Mouse (Mus musculus) MEL (cell line): Measurements from ENCODE around the gene Card14. TPM values are rescaled to one million over a fixed set of nuclear protein-coding genes. Genes with fewer than 3 reads are reported as not detected.

Experiments
- DNase-seq: peaks from one replicate; pipeline ENCODE4 v3.0.0; 2011; ENCODE audit warnings: low read depth, low spot score
- H3K27ac ChIP-seq: 2 replicates; pipeline ENCODE4 v1.5.1; 2012; ENCODE audit warnings: low read depth, mild to moderate bottlenecking, control low read depth, low read length, moderate library complexity; ENCODE audit not compliant: control insufficient read depth
- H3K27me3 ChIP-seq, 2 experiments: fragments of 150-350 bp in 1 of 2; sonication (generic) in 1 of 2; 2 replicates each; pipeline ENCODE4 v1.6.1; 2012; ENCODE audit warnings: low read length in 2 of 2, mild to moderate bottlenecking in 2 of 2, improper control_type of control experiment in 1 of 2, moderate library complexity in 1 of 2; ENCODE audit not compliant: insufficient read depth in 2 of 2, control insufficient read depth in 1 of 2
- H3K36me3 ChIP-seq, 2 experiments: 2 replicates each; pipeline ENCODE4 v1.6.1; 2012 to 2014; ENCODE audit warnings: low read length in 2 of 2, improper control_type of control experiment in 1 of 2, inconsistent platforms in 1 of 2, mild to moderate bottlenecking in 1 of 2; ENCODE audit not compliant: insufficient read depth in 2 of 2, control insufficient read depth in 1 of 2
- H3K4me1 ChIP-seq, 2 experiments: fragments of 150-350 bp in 1 of 2; sonication (generic) in 1 of 2; 2 replicates each; pipeline ENCODE4 v1.6.1; 2012; ENCODE audit warnings: low read length in 2 of 2, improper control_type of control experiment in 1 of 2, mild to moderate bottlenecking in 1 of 2; ENCODE audit not compliant: insufficient read depth in 2 of 2, control insufficient read depth in 1 of 2
- H3K4me3 ChIP-seq, 2 experiments: fragments of 150-350 bp in 1 of 2; sonication (generic) in 1 of 2; 2 replicates each; pipeline ENCODE4 v1.5.1; 2012; ENCODE audit warnings: low read depth in 2 of 2, low read length in 2 of 2, mild to moderate bottlenecking in 2 of 2, moderate library complexity in 2 of 2, control low read depth in 1 of 2, improper control_type of control experiment in 1 of 2; ENCODE audit not compliant: control insufficient read depth in 1 of 2, insufficient read depth in 1 of 2
- H3K79me2 ChIP-seq: 2 replicates; pipeline ENCODE4 v1.6.1; 2012; ENCODE audit warnings: mild to moderate bottlenecking, low read length, moderate library complexity; ENCODE audit not compliant: control insufficient read depth, poor library complexity, insufficient read depth
- H3K9ac ChIP-seq: 2 replicates; pipeline ENCODE4 v1.6.1; 2012; ENCODE audit warnings: low read depth, mild to moderate bottlenecking, control low read depth, low read length, moderate library complexity; ENCODE audit not compliant: control insufficient read depth, poor library complexity, severe bottlenecking
- H3K9me3 ChIP-seq: fragments of 150-350 bp; sonication (generic); replicated peaks from 2 replicates; pipeline ENCODE4 v1.6.1; 2012; ENCODE audit warnings: mild to moderate bottlenecking, low read length, improper control_type of control experiment, moderate library complexity; ENCODE audit not compliant: insufficient read depth
- BHLHE40 ChIP-seq: IDR thresholded peaks from 2 replicates; pipeline ENCODE4 v1.6.1; 2012; ENCODE audit warnings: low read depth, mild to moderate bottlenecking, inconsistent platforms, low read length, improper control_type of control experiment, borderline replicate concordance
- ETS1 ChIP-seq: IDR thresholded peaks from 2 replicates; pipeline ENCODE4 v1.6.1; 2012; ENCODE audit warnings: low read depth, mild to moderate bottlenecking, inconsistent platforms, low read length, improper control_type of control experiment, moderate library complexity
- HCFC1 ChIP-seq: IDR thresholded peaks from 2 replicates; pipeline ENCODE4 v1.6.1; 2012; ENCODE audit warnings: low read depth, mild to moderate bottlenecking, inconsistent platforms, low read length, improper control_type of control experiment, moderate library complexity
- JUND ChIP-seq: IDR thresholded peaks from 2 replicates; pipeline ENCODE4 v1.6.1; 2011; ENCODE audit warnings: low read depth, mild to moderate bottlenecking, improper control_type of control experiment, low read length
- MAX ChIP-seq: IDR thresholded peaks from 2 replicates; pipeline ENCODE4 v1.6.1; 2011; ENCODE audit warnings: low read length, improper control_type of control experiment
- MYB ChIP-seq: IDR thresholded peaks from 2 replicates; pipeline ENCODE4 v1.6.1; 2011; ENCODE audit warnings: mild to moderate bottlenecking, low read depth, low read length, improper control_type of control experiment
- NELFE ChIP-seq: IDR thresholded peaks from 2 replicates; pipeline ENCODE4 v1.6.1; 2011; ENCODE audit warnings: low read depth, low read length, improper control_type of control experiment
- POLR2A ChIP-seq, 2 experiments: IDR thresholded peaks; 2 replicates each; pipeline ENCODE4 v1.6.1; 2011 to 2012; ENCODE audit warnings: low read length in 2 of 2, mild to moderate bottlenecking in 2 of 2, control low read depth in 1 of 2, improper control_type of control experiment in 1 of 2, low read depth in 1 of 2, moderate library complexity in 1 of 2; ENCODE audit not compliant: control insufficient read depth in 1 of 2, insufficient read depth in 1 of 2, poor library complexity in 1 of 2
- POLR2AphosphoS2 ChIP-seq: IDR thresholded peaks from 2 replicates; pipeline ENCODE4 v1.6.1; 2011; ENCODE audit warnings: low read length, improper control_type of control experiment
- RAD21 ChIP-seq: IDR thresholded peaks from 2 replicates; pipeline ENCODE4 v1.6.1; 2011; ENCODE audit warnings: mild to moderate bottlenecking, low read depth, low read length, improper control_type of control experiment
- RCOR1 ChIP-seq: IDR thresholded peaks from 2 replicates; pipeline ENCODE4 v1.6.1; 2012; ENCODE audit warnings: low read depth, mild to moderate bottlenecking, inconsistent platforms, low read length, improper control_type of control experiment
- TAL1 ChIP-seq: IDR thresholded peaks from 2 replicates; pipeline ENCODE4 v1.6.1; 2012; ENCODE audit warnings: mild to moderate bottlenecking, inconsistent platforms, low read length, moderate library complexity, mixed read lengths
- TBP ChIP-seq: IDR thresholded peaks from 2 replicates; pipeline ENCODE4 v1.8.0; 2011; ENCODE audit warnings: low read depth, low read length, improper control_type of control experiment
- ZC3H11A ChIP-seq: IDR thresholded peaks from 2 replicates; pipeline ENCODE4 v1.6.1; 2012; ENCODE audit warnings: low read depth, mild to moderate bottlenecking, inconsistent platforms, low read length, improper control_type of control experiment
- ZKSCAN1 ChIP-seq: IDR thresholded peaks from 2 replicates; pipeline ENCODE4 v1.6.1; 2012; ENCODE audit warnings: low read depth, mild to moderate bottlenecking, inconsistent platforms, low read length, improper control_type of control experiment, moderate library complexity
- ZMIZ1 ChIP-seq: IDR thresholded peaks from 2 replicates; pipeline ENCODE4 v1.6.1; 2012; ENCODE audit warnings: low read depth, mild to moderate bottlenecking, inconsistent platforms, low read length, improper control_type of control experiment, moderate library complexity
- polyA plus RNA-seq, 2 experiments: library from polyadenylated mRNA; stranded (reverse) in 1 of 2; unstranded in 1 of 2; fragments of >175 nt in 1 of 2; fragments of >200 nt in 1 of 2; gene quantifications; 2 replicates each; pipeline versions ENCODE4 v1.2.1 to v1.2.4; 2012; ENCODE audit warnings: low replicate concordance in 2 of 2, low read depth in 1 of 2; ENCODE audit not compliant: insufficient read length in 2 of 2, insufficient read depth in 1 of 2, missing spikeins in 1 of 2
- total RNA-seq: library from RNA; depleted of rRNA; stranded (reverse); fragments of 300-350 nt; gene quantifications from 2 replicates; pipeline ENCODE4 v1.2.3, GENCODE M21; 2012

The Card14 gene
- total and polyA plus RNA-seq, 3 experiments = not detected

GRCm38 (mm10) chr11:119307916-119308315 is 348 bp downstream of the Card14 start:
- H3K27ac ChIP-seq = no peak overlapping the region
- no peaks in the 10 kb centered on the region for H3K9me3 ChIP-seq
- H3K4me3 ChIP-seq = no peak overlapping the region
- DNase-seq = no peak
- no peak overlapping the region for H3K9ac ChIP-seq
- H3K79me2 ChIP-seq = no peaks in the 10 kb centered on the region
- peaks cover 3 to 10% of the 10 kb centered on the region in 2 experiments; a peak in 2 of 4 replicates for H3K27me3 ChIP-seq
- TF ChIP-seq POLR2A (IDR thresholded peaks at IDR 0.05; ENCODE audit: control insufficient read depth in 1 of 2, insufficient read depth in 1 of 2, low read depth in 1 of 2, low read length in 2 of 2, poor library complexity in 1 of 2) (no peak), ZMIZ1 (no peak), JUND (no peak), BHLHE40 (no peak), NELFE (no peak), HCFC1 (no peak), ZKSCAN1 (no peak), TBP (no peak), RCOR1 (no peak)
- no peaks in the 10 kb centered on the region for H3K36me3 ChIP-seq
- H3K4me1 ChIP-seq = 0 out of 4 replicates have a peak, but pooled peaks cover 0 to 4% of the 10 kb centered on the region in 2 experiments

DNA sequence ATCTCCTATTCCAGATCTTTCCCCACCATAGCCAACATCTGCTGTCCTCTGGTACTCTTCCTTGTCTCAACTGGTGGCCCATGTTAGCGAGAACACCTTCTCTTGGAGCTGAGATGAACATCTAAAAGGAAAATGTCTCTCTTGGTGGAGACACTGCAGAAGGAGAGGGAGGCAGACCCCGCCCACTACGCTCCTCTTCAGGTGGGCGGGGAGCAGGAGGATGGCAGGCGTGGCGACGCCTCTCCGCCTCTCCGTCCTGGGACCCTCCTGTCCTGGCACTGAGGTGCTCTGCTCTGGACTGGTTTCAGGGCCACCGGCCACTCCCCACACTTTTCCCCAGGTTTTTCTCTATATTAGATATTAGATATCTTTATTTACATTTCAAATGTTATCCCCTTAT is 3.1 kb downstream of the Card14 start:
- Histone ChIP-seq H3K27ac (no peak overlapping the region), H3K36me3 (no peaks in the 10 kb centered on the region), H3K9me3 (no peaks in the 10 kb centered on the region), H3K79me2 (no peaks in the 10 kb centered on the region), H3K4me3 (no peak overlapping the region), H3K9ac (no peak overlapping the region), H3K4me1 (0 out of 4 replicates have a peak, but pooled peaks cover 0 to 4% of the 10 kb centered on the region in 2 experiments), H3K27me3 (peaks cover 3 to 9% of the 10 kb centered on the region in 2 experiments)
- TF ChIP-seq TAL1 = no peak
- DNase-seq = no peak

- no peak overlapping the region for H3K9ac ChIP-seq
- H3K9me3 ChIP-seq = no peaks in the 10 kb centered on the region
- no peak for DNase-seq
- H3K79me2 ChIP-seq = no peaks in the 10 kb centered on the region
- TF ChIP-seq MYB = no peak
- no peak for TF ChIP-seq HCFC1
- no peak for TF ChIP-seq POLR2AphosphoS2
- TF ChIP-seq ETS1 = no peak
- no peak for TF ChIP-seq NELFE
- no peak for TF ChIP-seq MAX
- TF ChIP-seq RAD21 = no peak
- TF ChIP-seq ZC3H11A = no peak
- H3K4me1 ChIP-seq = no peaks in the 10 kb centered on the region
- no peaks in the 10 kb centered on the region for H3K36me3 ChIP-seq
- no peak overlapping the region for H3K4me3 ChIP-seq
- H3K27me3 ChIP-seq = peaks cover 4 to 14% of the 10 kb centered on the region in 2 experiments
- H3K27ac ChIP-seq = no peak overlapping the region
These were observed 6.8 kb downstream of the Card14 start for GRCm38 (mm10) chr11:119314252-119314936.
